Mouse (Mus musculus) hindbrain, embryonic 11.5 days (tissue): ENCODE measurements at regions not wholly inside any gene's neighbourhood (a gene's known extent, or its start where the extent isn't known, plus 50 kb on each side); places are given as distances from the start of the nearest gene placed in this dataset.

ENCODE experiments used
- ATAC-seq: fragments of 200-750 bp; cut with Nextera tagmentation; 2 replicates; pipeline ENCODE4 v1.8.0; 2017; ENCODE audit warnings: mild to moderate bottlenecking, moderate TSS enrichment, moderate library complexity; ENCODE audit not compliant: low FRiP score
- DNase-seq: peaks from one replicate; pipeline ENCODE4 v3.0.0-alpha.2; 2015; ENCODE audit warnings: low spot score
- H3K27ac ChIP-seq: fragments of 300-500 bp; sonication (generic); 2 replicates; pipeline ENCODE4 v1.5.1; 2014; ENCODE audit warnings: mild to moderate bottlenecking, low read depth, low read length
- H3K27me3 ChIP-seq: fragments of 300-500 bp; sonication (generic); 2 replicates; pipeline ENCODE4 v1.6.1; 2014; ENCODE audit warnings: mild to moderate bottlenecking, low read length, moderate library complexity, mixed read lengths; ENCODE audit not compliant: control insufficient read depth, insufficient read depth
- H3K36me3 ChIP-seq: fragments of 300-500 bp; sonication (generic); 2 replicates; pipeline ENCODE4 v1.6.1; 2014; ENCODE audit warnings: mild to moderate bottlenecking, low read length, moderate library complexity, mixed read lengths; ENCODE audit not compliant: control insufficient read depth, insufficient read depth
- H3K4me1 ChIP-seq: fragments of 300-500 bp; sonication (generic); replicated peaks from 2 replicates; pipeline ENCODE4 v1.6.1; 2014; ENCODE audit warnings: low read length, mixed read lengths; ENCODE audit not compliant: control insufficient read depth, insufficient read depth
- H3K4me2 ChIP-seq: fragments of 300-500 bp; sonication (generic); replicated peaks from 2 replicates; pipeline ENCODE4 v1.6.1; 2014; ENCODE audit warnings: mild to moderate bottlenecking, low read depth, low read length
- H3K4me3 ChIP-seq: fragments of 300-500 bp; sonication (generic); 2 replicates; pipeline ENCODE4 v1.5.1; 2014; ENCODE audit warnings: low read depth, low read length
- H3K9ac ChIP-seq: fragments of 300-500 bp; sonication (generic); 2 replicates; pipeline ENCODE4 v1.6.1; 2014; ENCODE audit warnings: low read depth, low read length
- H3K9me3 ChIP-seq: fragments of 300-500 bp; sonication (generic); 2 replicates; pipeline ENCODE4 v1.6.1; 2016; ENCODE audit warnings: low read length; ENCODE audit not compliant: control insufficient read depth
- WGBS: fragments of 180-500 bp; shearing (Covaris S2); extraction: QIAGEN DNeasy Blood & Tissue Kit; methylation state at CpG from one replicate; pipeline ENCODE4 v1.1.7; 2014; 5-methylcytosine and 5-hydroxymethylcytosine counted together

- H3K4me3 ChIP-seq = peak overlapping the region; percentile 22
- ATAC-seq (peak; percentile 95), DNase-seq (peak; percentile 70)
- H3K27me3 ChIP-seq = no peaks in the 10 kb centered on the region
- no peaks in the 10 kb centered on the region for H3K9me3 ChIP-seq
- WGBS = under 1% methylated on average over 14 of the region's 14 CpGs
- no peak overlapping the region for H3K27ac ChIP-seq
- no peaks in the 10 kb centered on the region for H3K4me1 ChIP-seq
- H3K36me3 ChIP-seq = no peaks in the 10 kb centered on the region
- H3K4me2 ChIP-seq = peak overlapping the region; percentile 37
- peak overlapping the region; percentile 29; the same call in 1 of the 2 replicates for H3K9ac ChIP-seq
These were observed 900.8 kb downstream of the Mat2b start for GRCm38 (mm10) chr11:39794183-39794652.

- Histone ChIP-seq H3K27ac (no peak overlapping the region), H3K4me2 (no peak overlapping the region), H3K36me3 (no peaks in the 10 kb centered on the region), H3K9ac (no peak overlapping the region), H3K4me1 (no peaks in the 10 kb centered on the region), H3K9me3 (no peaks in the 10 kb centered on the region), H3K4me3 (no peak overlapping the region), H3K27me3 (no peaks in the 10 kb centered on the region)
- no peak for ATAC-seq
- DNase-seq = no peak
- WGBS = 86% methylated on average over 2 of the region's 2 CpGs
These were observed 902.9 kb downstream of the Mat2b start for GRCm38 (mm10) chr11:39792112-39792511.
